Mouse (Mus musculus): Measurements from ENCODE around the gene Grin2c.

GRCm38 (mm10) chr11:115233526-115234290 lies 33.3 kb downstream of the Grin2c start:
- TF ChIP-seq CTCF (IDR thresholded peaks at IDR 0.05; ENCODE audit: extremely low read depth, insufficient read length, insufficient replicate concordance, low read depth, low read length) (no peak), POLR2A (IDR thresholded peaks at IDR 0.05; ENCODE audit: low read depth, low read length) (no peak)

All from small intestine, adult 2 months (tissue).